8 mouse cellular contexts compared by ENCODE assay signal in genomic region chr7:133032589-133033203, GRCm38 (mm10).
DNase-seq lines count a peak whose midpoint lies in the region; ATAC-seq lines count a peak whose summit lies in the region.

No protein-coding gene starts in this region.

- no peaks in the 10 kb centered on the region for H3K27me3 ChIP-seq in forebrain, embryonic 14.5 days (replicated peaks; ENCODE audit: control insufficient read depth, insufficient read depth, low read length)
- H3K27me3 ChIP-seq in hindbrain, embryonic 10.5 days (ENCODE audit: insufficient read depth, poor library complexity, severe bottlenecking): no peaks in the 10 kb centered on the region

- no peak overlapping the region for H3K4me3 ChIP-seq in forebrain, embryonic 14.5 days (ENCODE audit: low read depth, low read length)
- H3K4me3 ChIP-seq in hindbrain, embryonic 10.5 days: no peak overlapping the region

- 0 out of 2 replicates have a peak, but pooled peaks cover 5% of the 10 kb centered on the region for H3K36me3 ChIP-seq in forebrain, embryonic 14.5 days (ENCODE audit: control insufficient read depth, insufficient read depth, low read length)
- H3K36me3 ChIP-seq in hindbrain, embryonic 10.5 days: peaks cover 22% of the 10 kb centered on the region; the same call in 1 of the 2 replicates

- no peaks in the 10 kb centered on the region for H3K9me3 ChIP-seq in forebrain, embryonic 14.5 days (replicated peaks; ENCODE audit: control insufficient read depth, low read length)
- no peaks in the 10 kb centered on the region for H3K9me3 ChIP-seq in hindbrain, embryonic 10.5 days

- H3K4me2 ChIP-seq in forebrain, embryonic 14.5 days (ENCODE audit: low read length): no peak overlapping the region

- peaks cover 14% of the 10 kb centered on the region for H3K4me1 ChIP-seq in forebrain, embryonic 14.5 days (ENCODE audit: control insufficient read depth, insufficient read depth, low read length)
- peaks cover 59% of the 10 kb centered on the region for H3K4me1 ChIP-seq in hindbrain, embryonic 10.5 days (replicated peaks)

- H3K27ac ChIP-seq in forebrain, embryonic 14.5 days (ENCODE audit: low read depth, low read length): no peak overlapping the region
- peak overlapping the region; percentile 80 for H3K27ac ChIP-seq in hindbrain, embryonic 10.5 days

- WGBS in forebrain, embryonic 14.5 days: 42% methylated on average over 9 of the region's 9 CpGs
- 54% methylated on average over 9 of the region's 9 CpGs for WGBS in hindbrain, embryonic 10.5 days

- no peak overlapping the region for H3K9ac ChIP-seq in forebrain, embryonic 14.5 days (ENCODE audit: low read length)

- ATAC-seq in forebrain, embryonic 14.5 days: peak; percentile 75

- peak; percentile 75 for DNase-seq in layer of hippocampus, adult 11-12 months (ENCODE audit: low spot score)
- no peak for DNase-seq in layer of hippocampus, adult 9-10 months (ENCODE audit: low spot score)
- peak; percentile 59 for DNase-seq in cerebellum, adult 11 months
- peak; percentile 86 for DNase-seq in forebrain, embryonic 14.5 days (ENCODE audit: low spot score)
- DNase-seq in hindbrain, embryonic 10.5 days (ENCODE audit: low spot score): peak; percentile 67
- peak; percentile 43 to 65 for DNase-seq in layer of hippocampus, postnatal 25 days (ENCODE audit: extremely low spot score in 1 of 2, low spot score in 1 of 2)
- peak; percentile 80 for DNase-seq in lung, postnatal 36 days
- peak; percentile 61 for DNase-seq in right cerebral cortex, postnatal 14 days
